Mouse (Mus musculus) stomach, embryonic 14.5 days (tissue): ENCODE measurements around the gene Gabrb1. TPM values are rescaled to one million over a fixed set of nuclear protein-coding genes. Genes with fewer than 3 reads are reported as not detected.

ENCODE experiments used
- ATAC-seq: fragments of 200-750 bp; cut with Nextera tagmentation; 2 replicates; pipeline ENCODE4 v1.8.0; 2017; ENCODE audit warnings: low read depth, moderate TSS enrichment; ENCODE audit not compliant: insufficient number of reproducible peaks, insufficient read depth, low FRiP score
- H3K27ac ChIP-seq: fragments of 300-500 bp; sonication (generic); 2 replicates; pipeline ENCODE4 v1.5.1; 2014; ENCODE audit warnings: mild to moderate bottlenecking, low read length, moderate library complexity, mixed read lengths
- H3K27me3 ChIP-seq: fragments of 300-500 bp; sonication (generic); 2 replicates; pipeline ENCODE4 v1.6.1; 2014; ENCODE audit warnings: low read length, control low read depth, mixed read lengths; ENCODE audit not compliant: control insufficient read depth, insufficient read depth
- H3K36me3 ChIP-seq: fragments of 300-500 bp; sonication (generic); 2 replicates; pipeline ENCODE4 v1.6.1; 2014; ENCODE audit warnings: mild to moderate bottlenecking, control low read depth, low read length, moderate library complexity, mixed read lengths; ENCODE audit not compliant: control insufficient read depth, insufficient read depth
- H3K4me1 ChIP-seq: fragments of 300-500 bp; sonication (generic); 2 replicates; pipeline ENCODE4 v1.6.1; 2014; ENCODE audit warnings: low read length, control low read depth, mixed read lengths; ENCODE audit not compliant: control insufficient read depth, insufficient read depth
- H3K4me2 ChIP-seq: fragments of 300-500 bp; sonication (generic); replicated peaks from 2 replicates; pipeline ENCODE4 v1.6.1; 2014; ENCODE audit warnings: low read depth, low read length, control low read depth
- H3K4me3 ChIP-seq: fragments of 300-500 bp; sonication (generic); 2 replicates; pipeline ENCODE4 v1.5.1; 2014; ENCODE audit warnings: low read depth, low read length, control low read depth
- H3K9ac ChIP-seq: fragments of 300-500 bp; sonication (generic); replicated peaks from 2 replicates; pipeline ENCODE4 v1.6.1; 2014; ENCODE audit warnings: low read depth, mild to moderate bottlenecking, control low read depth, low read length, moderate library complexity, mixed read lengths
- H3K9me3 ChIP-seq: fragments of 300-500 bp; sonication (generic); 2 replicates; pipeline ENCODE4 v1.6.1; 2016; ENCODE audit warnings: low read depth, low read length, control low read depth; ENCODE audit not compliant: control insufficient read depth
- WGBS: fragments of 180-500 bp; shearing (Covaris S2); extraction: QIAGEN DNeasy Blood & Tissue Kit; methylation state at CpG from one replicate; pipeline ENCODE4 v1.1.7; 2014; 5-methylcytosine and 5-hydroxymethylcytosine counted together
- polyA plus RNA-seq: library from polyadenylated mRNA; unstranded; fragments of >200 nt; fragmentation: Nextera tagmentation; extraction: Ambion mirVana; gene quantifications from 2 replicates; pipeline ENCODE4 v1.2.1, GENCODE M21; 2014

Gabrb1 gene
- polyA plus RNA-seq, result 1.9 and 3.3 TPM in 2 replicates

DNA sequence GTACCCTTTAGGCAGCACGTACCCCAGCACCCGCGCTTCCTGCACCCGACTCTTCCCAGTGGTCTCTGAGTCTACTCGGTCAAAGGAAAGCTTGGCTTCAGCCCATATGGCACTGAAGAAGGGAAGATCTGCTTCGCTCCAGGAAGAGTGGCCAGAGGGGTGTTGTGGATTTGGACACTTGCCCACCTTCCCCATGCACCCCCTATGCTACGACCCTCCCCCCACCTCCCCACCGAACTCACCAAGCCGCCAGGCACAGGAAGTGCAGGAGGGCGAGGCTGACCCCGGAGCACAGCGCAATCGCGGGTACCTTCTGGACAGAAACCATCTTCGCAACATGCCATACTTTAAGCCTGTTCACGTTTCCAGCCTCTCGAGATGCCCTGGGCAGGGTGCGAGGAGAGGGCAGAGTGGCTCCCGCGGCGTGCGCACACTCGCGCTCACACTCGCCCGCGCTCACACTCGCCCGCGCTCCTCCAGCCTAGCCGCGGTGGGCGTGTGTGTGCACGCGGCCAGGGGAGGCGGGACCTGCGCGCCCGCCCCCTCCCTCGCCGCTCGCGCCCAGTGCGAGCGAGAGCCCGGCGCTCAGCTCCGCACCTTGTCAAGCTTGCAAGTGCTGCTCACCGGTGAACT, at the start of gene Gabrb1:
Gene Gabrb1 (plus strand): TSS at position 632 of the 633 bp plus-strand sequence.
- Histone ChIP-seq H3K27me3 (peaks cover 5% of the 10 kb centered on the region), H3K27ac (no peak within 1 kb of the TSS), H3K9ac (no peak within 1 kb of the TSS), H3K4me3 (peak within 1 kb of the TSS; percentile 48), H3K4me1 (no peaks in the 10 kb centered on the region), H3K4me2 (peak within 1 kb of the TSS; percentile 97), H3K36me3 (no peaks in the 10 kb centered on the region), H3K9me3 (no peaks in the 10 kb centered on the region)
- under 1% methylated on average over 49 of the region's 49 CpGs for WGBS
- ATAC-seq, result peak; percentile 87

DNA sequence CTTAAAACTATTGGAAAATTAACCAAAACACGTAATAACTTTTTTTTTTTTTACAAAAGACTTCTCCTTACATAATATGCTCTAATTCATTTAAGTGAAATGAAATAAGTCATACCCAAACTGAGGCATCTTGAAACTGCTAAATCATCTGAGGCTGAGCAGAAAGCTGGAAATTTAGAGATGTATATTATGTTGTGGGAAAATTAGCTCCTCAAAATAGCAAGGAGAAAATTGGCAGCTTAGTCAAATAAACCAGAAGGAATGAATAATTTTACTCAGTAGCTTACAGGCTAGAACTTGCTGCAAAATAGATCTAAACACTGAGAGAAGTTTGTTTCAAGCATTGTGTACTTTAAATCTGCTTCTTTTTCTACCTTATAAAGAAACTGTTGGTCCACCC, 49.2 kb upstream of the Gabrb1 start:
- Histone ChIP-seq H3K4me1 (no peaks in the 10 kb centered on the region), H3K9ac (no peak overlapping the region), H3K27ac (no peak overlapping the region), H3K36me3 (no peaks in the 10 kb centered on the region), H3K9me3 (no peaks in the 10 kb centered on the region), H3K4me2 (no peak overlapping the region), H3K4me3 (no peak overlapping the region), H3K27me3 (no peaks in the 10 kb centered on the region)
- 83% methylated on average over 1 of the region's 1 CpGs for WGBS
- ATAC-seq, result no peak

DNA sequence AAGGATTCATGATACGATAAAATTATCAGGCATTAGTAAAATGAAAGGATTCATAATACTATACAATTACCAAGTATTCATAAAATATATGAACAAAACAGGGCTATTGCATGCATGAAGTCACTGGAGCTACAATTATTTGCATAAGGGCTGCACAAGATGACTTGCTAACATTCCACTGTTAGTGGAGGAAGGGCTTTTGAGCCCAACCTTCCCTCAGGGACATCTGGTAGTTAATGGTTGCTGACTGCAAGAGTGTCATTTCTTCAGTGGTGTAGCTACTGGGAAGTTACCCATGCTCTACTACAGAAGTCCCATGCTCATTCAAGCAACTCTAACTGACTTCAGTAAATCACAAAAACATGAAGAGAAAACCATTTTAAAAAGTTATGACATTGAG, 43.6 kb upstream of the Gabrb1 start:
- Histone ChIP-seq H3K27me3 (no peaks in the 10 kb centered on the region), H3K4me1 (no peaks in the 10 kb centered on the region), H3K4me3 (no peak overlapping the region), H3K9ac (no peak overlapping the region), H3K9me3 (no peaks in the 10 kb centered on the region), H3K36me3 (no peaks in the 10 kb centered on the region), H3K27ac (no peak overlapping the region), H3K4me2 (no peak overlapping the region)
- no peak for ATAC-seq
- 95% methylated on average over 1 of the region's 1 CpGs for WGBS

DNA sequence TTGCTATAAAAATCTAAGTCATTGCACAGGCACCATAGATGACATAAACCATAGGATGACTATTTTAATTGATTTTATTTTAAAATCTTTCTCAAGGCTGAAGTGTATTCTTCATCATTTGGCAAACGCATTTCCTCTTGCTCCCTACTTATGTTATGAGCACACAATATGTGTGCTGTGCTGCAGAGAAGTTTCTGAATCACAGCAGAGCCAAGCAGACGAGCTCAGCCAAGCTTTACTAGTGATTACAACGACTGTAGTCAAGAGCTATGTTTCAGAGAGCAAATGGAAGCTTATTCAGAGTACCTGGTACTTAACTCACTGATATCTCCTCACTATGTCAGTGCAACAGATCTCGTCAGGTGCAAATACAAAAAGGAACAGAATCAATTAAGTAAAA, 41.2 kb upstream of the Gabrb1 start:
- ATAC-seq, result no peak
- no peak overlapping the region for H3K4me2 ChIP-seq
- no peaks in the 10 kb centered on the region for H3K36me3 ChIP-seq
- H3K9ac ChIP-seq, result no peak overlapping the region
- 61% methylated on average over 4 of the region's 4 CpGs for WGBS
- no peaks in the 10 kb centered on the region for H3K27me3 ChIP-seq
- H3K4me3 ChIP-seq, result no peak overlapping the region
- H3K4me1 ChIP-seq, result no peaks in the 10 kb centered on the region
- H3K9me3 ChIP-seq, result no peaks in the 10 kb centered on the region
- no peak overlapping the region for H3K27ac ChIP-seq

DNA sequence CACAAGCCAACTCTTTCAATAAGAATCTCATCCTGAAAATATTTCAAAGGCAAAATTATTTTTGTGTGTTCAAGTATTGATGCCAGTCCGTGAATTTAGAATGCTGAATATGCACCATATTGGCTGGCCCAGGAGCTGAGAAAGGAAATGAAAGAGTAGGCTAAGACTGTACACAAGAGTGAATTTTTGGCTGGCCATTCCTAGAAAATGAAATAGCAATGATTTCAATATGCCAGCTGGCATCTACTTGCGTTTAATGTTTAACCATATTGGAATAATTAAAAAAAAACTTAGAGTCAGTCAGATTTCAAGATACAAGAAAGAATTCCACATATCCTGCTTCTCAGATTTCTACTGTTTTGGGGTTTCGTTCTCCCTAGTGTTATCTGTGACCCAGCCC, 30.1 kb upstream of the Gabrb1 start:
- no peaks in the 10 kb centered on the region for H3K27me3 ChIP-seq
- no peak overlapping the region for H3K27ac ChIP-seq
- ATAC-seq, result no peak
- H3K4me1 ChIP-seq, result no peaks in the 10 kb centered on the region
- no peak overlapping the region for H3K9ac ChIP-seq
- no peaks in the 10 kb centered on the region for H3K36me3 ChIP-seq
- H3K4me3 ChIP-seq, result no peak overlapping the region
- H3K4me2 ChIP-seq, result no peak overlapping the region
- WGBS, result 84% methylated on average over 3 of the region's 3 CpGs
- H3K9me3 ChIP-seq, result no peaks in the 10 kb centered on the region

DNA sequence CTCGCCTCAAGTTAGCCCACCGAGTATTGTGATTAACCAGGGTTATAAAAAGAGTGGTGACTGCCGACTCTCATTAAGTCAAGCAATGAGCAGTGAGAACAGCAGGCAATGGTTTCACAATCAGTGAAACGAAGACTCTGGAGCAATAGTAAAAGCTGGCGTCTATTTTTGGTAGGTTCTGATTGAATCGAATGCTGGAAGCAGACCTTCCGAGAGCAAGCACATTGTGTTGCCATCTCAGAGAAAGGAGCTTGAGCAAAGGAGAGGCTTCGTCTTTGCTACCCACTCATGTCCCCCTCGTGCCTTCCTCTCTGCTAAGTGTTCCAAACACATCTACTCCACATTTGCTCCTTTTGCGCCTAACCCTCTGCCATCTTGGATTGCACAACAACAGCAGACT, 18.1 kb upstream of the Gabrb1 start:
- Histone ChIP-seq H3K36me3 (no peaks in the 10 kb centered on the region), H3K9ac (no peak overlapping the region), H3K4me2 (no peak overlapping the region), H3K4me3 (no peak overlapping the region), H3K27me3 (no peaks in the 10 kb centered on the region), H3K9me3 (no peaks in the 10 kb centered on the region), H3K4me1 (no peaks in the 10 kb centered on the region), H3K27ac (no peak overlapping the region)
- WGBS, result 88% methylated on average over 10 of the region's 10 CpGs
- no peak for ATAC-seq

DNA sequence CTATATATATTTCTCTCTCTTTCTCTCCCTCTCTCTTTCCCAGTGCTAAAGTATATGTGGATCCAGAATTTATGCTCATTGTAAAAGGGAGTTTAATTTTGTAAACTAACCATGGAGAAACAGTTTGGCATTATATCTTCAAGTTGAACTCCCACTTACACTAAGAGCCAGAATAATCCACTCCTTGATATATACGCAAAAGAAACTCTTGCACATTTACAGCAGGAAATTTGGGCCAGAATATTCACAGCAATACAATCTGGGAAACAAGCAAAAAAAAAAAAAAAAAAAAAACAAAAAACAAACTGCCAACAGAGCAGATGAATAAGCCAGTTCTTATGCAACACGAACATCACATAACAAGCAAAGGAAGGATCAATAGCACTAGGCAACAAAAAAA, 9.8 kb upstream of the Gabrb1 start:
- Histone ChIP-seq H3K9me3 (no peaks in the 10 kb centered on the region), H3K4me1 (no peaks in the 10 kb centered on the region), H3K36me3 (no peaks in the 10 kb centered on the region), H3K4me2 (no peak overlapping the region), H3K4me3 (no peak overlapping the region), H3K9ac (no peak overlapping the region), H3K27ac (no peak overlapping the region), H3K27me3 (no peaks in the 10 kb centered on the region)
- WGBS, result 83% methylated on average over 2 of the region's 2 CpGs
- no peak for ATAC-seq

DNA sequence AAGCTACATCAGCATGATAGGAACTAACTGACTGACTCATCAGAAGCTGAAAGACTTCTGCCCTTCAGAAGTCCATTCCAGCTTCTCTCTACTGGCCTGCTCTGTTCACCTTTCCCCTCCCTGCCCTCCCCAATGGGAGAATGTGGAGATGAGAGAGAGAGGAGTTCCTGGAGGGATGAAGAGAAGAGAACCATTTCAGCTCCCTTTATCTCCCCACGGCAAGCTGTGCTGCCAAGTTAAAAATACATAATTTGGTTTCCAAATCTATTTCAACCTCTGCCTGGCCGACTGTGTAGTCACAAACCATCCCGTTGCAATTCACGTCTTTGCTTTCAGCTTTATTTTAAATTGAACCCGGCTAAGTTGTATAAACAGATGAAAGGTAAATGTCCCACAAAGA, 3.9 kb upstream of the Gabrb1 start:
- no peak for ATAC-seq
- H3K27ac ChIP-seq, result no peak overlapping the region
- peaks cover 5% of the 10 kb centered on the region for H3K27me3 ChIP-seq
- no peaks in the 10 kb centered on the region for H3K4me1 ChIP-seq
- no peak overlapping the region for H3K9ac ChIP-seq
- 48% methylated on average over 5 of the region's 5 CpGs for WGBS
- no peak overlapping the region for H3K4me3 ChIP-seq
- H3K36me3 ChIP-seq, result no peaks in the 10 kb centered on the region
- H3K4me2 ChIP-seq, result no peak overlapping the region
- H3K9me3 ChIP-seq, result no peaks in the 10 kb centered on the region

DNA sequence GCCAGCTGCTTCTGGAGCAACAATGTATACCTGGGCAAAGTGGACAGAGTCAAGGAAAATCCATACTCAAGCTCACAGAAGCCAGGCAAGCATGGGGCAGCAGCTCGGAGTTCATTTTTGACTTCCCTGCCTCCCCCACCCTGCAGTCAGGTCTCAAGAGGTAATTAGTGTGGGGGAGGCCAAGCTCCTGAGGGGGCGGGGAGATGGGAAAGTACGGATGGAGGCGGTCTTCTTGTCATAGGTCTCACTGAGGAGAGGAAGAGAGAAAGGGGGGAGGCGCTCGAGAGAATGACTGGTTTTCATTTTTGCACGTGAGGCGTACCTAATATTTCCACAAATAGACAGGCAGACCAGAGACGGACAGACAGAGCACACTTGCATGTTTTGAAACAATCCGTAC, 1.1 kb upstream of the Gabrb1 start:
- H3K4me1 ChIP-seq, result no peaks in the 10 kb centered on the region
- peak overlapping the region; percentile 48 for H3K4me3 ChIP-seq
- no peaks in the 10 kb centered on the region for H3K9me3 ChIP-seq
- H3K27me3 ChIP-seq, result peaks cover 5% of the 10 kb centered on the region
- no peak overlapping the region for H3K9ac ChIP-seq
- no peak overlapping the region for H3K27ac ChIP-seq
- WGBS, result 5% methylated on average over 10 of the region's 10 CpGs
- H3K36me3 ChIP-seq, result no peaks in the 10 kb centered on the region
- H3K4me2 ChIP-seq, result peak overlapping the region; percentile 97
- no peak for ATAC-seq
